Mouse (Mus musculus) cerebellum, adult 2 months (tissue): ENCODE results near the gene Fblim1.

Source experiments
- CTCF ChIP-seq: fragments of 200-500 bp; IDR thresholded peaks from 2 replicates; pipeline ENCODE4 v1.5.1; 2011; ENCODE audit warnings: low read depth, mild to moderate bottlenecking, control low read depth, low read length, moderate library complexity, borderline replicate concordance; ENCODE audit not compliant: insufficient read depth
- POLR2A ChIP-seq: fragments of 200-500 bp; IDR thresholded peaks from 2 replicates; pipeline ENCODE4 v1.6.1; 2011; ENCODE audit warnings: low read length, control low read depth, borderline replicate concordance; ENCODE audit not compliant: insufficient read depth

- no peak for TF ChIP-seq CTCF
- no peak for TF ChIP-seq POLR2A
Observed at GRCm38 (mm10) chr4:141544536-141544935, 61.4 kb downstream of the Fblim1 start.
